Mouse (Mus musculus): ENCODE measurements at regions not wholly inside any gene's neighbourhood (a gene's known extent, or its start where the extent isn't known, plus 50 kb on each side); places are given as distances from the start of the nearest gene placed in this dataset.
A peak's percentile ranks its signal among the peaks of the same experiment; 100 is the strongest.

- 36% methylated on average over 7 of the region's 7 CpGs for WGBS
- H3K9ac ChIP-seq (replicated peaks): no peak overlapping the region
- no peaks in the 10 kb centered on the region for H3K9me3 ChIP-seq
- peak; percentile 90 for ATAC-seq (ENCODE audit: low FRiP score, low read depth)
- no peaks in the 10 kb centered on the region for H3K27me3 ChIP-seq
- H3K4me3 ChIP-seq: no peak overlapping the region
- no peak overlapping the region for H3K4me2 ChIP-seq (replicated peaks)
- no peaks in the 10 kb centered on the region for H3K36me3 ChIP-seq
- peaks cover 13% of the 10 kb centered on the region for H3K4me1 ChIP-seq
- peak overlapping the region; percentile 76 for H3K27ac ChIP-seq (replicated peaks)
These were observed 64.0 kb downstream of the Rps24 start for GRCm38 (mm10) chr14:24550763-24551471.

GRCm38 (mm10) chr14:24551472-24551783, 64.5 kb downstream of the Rps24 start:
- H3K27me3 ChIP-seq: no peaks in the 10 kb centered on the region
- H3K4me3 ChIP-seq: no peak overlapping the region
- H3K9me3 ChIP-seq: no peaks in the 10 kb centered on the region
- 72% methylated on average over 3 of the region's 3 CpGs for WGBS
- H3K4me1 ChIP-seq: peaks cover 13% of the 10 kb centered on the region
- H3K4me2 ChIP-seq (replicated peaks): no peak overlapping the region
- peak overlapping the region; percentile 76 for H3K27ac ChIP-seq (replicated peaks)
- no peak overlapping the region for H3K9ac ChIP-seq (replicated peaks)
- ATAC-seq (ENCODE audit: low FRiP score, low read depth): no peak
- no peaks in the 10 kb centered on the region for H3K36me3 ChIP-seq

- H3K36me3 ChIP-seq: no peaks in the 10 kb centered on the region
- H3K4me3 ChIP-seq: no peak overlapping the region
- no peak overlapping the region for H3K9ac ChIP-seq (replicated peaks)
- no peak overlapping the region for H3K4me2 ChIP-seq (replicated peaks)
- no peak for ATAC-seq (ENCODE audit: low FRiP score, low read depth)
- H3K9me3 ChIP-seq: no peaks in the 10 kb centered on the region
- no peak overlapping the region for H3K27ac ChIP-seq (replicated peaks)
- no peaks in the 10 kb centered on the region; the same call in 1 of the 2 replicates for H3K27me3 ChIP-seq
- 79% methylated on average over 9 of the region's 9 CpGs for WGBS
- no peaks in the 10 kb centered on the region for H3K4me1 ChIP-seq
These were observed 78.1 kb downstream of the Rps24 start for GRCm38 (mm10) chr14:24564801-24565624.

GRCm38 (mm10) chr14:24565718-24566322, 78.9 kb downstream of the Rps24 start:
- Histone ChIP-seq H3K4me3 (no peak overlapping the region), H3K27me3 (no peaks in the 10 kb centered on the region), H3K9me3 (no peaks in the 10 kb centered on the region), H3K9ac (replicated peaks) (no peak overlapping the region), H3K4me2 (replicated peaks) (no peak overlapping the region), H3K27ac (replicated peaks) (no peak overlapping the region), H3K36me3 (no peaks in the 10 kb centered on the region), H3K4me1 (no peaks in the 10 kb centered on the region)
- WGBS: 75% methylated on average over 10 of the region's 10 CpGs
- ATAC-seq (ENCODE audit: low FRiP score, low read depth): no peak

- no peak overlapping the region for H3K9ac ChIP-seq (replicated peaks)
- no peaks in the 10 kb centered on the region for H3K36me3 ChIP-seq
- no peaks in the 10 kb centered on the region for H3K9me3 ChIP-seq
- 82% methylated on average over 5 of the region's 5 CpGs for WGBS
- H3K27me3 ChIP-seq: no peaks in the 10 kb centered on the region
- H3K4me2 ChIP-seq (replicated peaks): no peak overlapping the region
- no peak overlapping the region for H3K4me3 ChIP-seq
- H3K27ac ChIP-seq (replicated peaks): no peak overlapping the region
- no peak for ATAC-seq (ENCODE audit: low FRiP score, low read depth)
- H3K4me1 ChIP-seq: peaks cover 22% of the 10 kb centered on the region
These were observed 88.2 kb downstream of the Rps24 start for GRCm38 (mm10) chr14:24575111-24575510.

DNA sequence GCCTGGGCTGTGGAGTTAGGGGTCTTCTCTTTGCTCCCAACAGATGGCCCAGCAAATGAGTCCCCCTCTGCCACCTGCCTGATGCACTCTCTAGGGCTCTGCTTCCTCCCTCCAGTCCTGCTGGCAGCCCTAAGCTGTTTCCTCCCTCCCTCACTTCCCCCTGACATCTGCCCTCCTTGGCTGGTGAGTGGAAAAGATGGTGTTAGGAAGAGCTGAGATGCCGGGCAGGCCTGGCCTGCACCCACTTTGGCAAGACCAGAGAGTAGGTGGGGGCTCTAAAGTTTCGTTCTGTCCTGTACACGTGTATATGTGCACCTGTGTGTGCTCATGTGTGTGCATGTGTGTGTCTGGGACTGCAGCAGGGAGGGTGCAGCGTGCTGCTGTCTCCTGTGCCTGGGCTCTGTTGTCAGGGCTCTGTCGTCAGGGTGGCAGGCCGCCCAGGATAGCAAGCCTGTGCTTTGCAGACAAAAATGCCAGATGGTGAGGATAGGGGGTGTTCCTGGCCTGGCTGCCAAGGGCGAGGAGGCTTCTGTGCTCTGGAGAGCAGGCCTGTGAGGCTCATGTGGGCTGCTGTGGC, 91.7 kb downstream of the Rps24 start:
- peaks cover 22% of the 10 kb centered on the region for H3K4me1 ChIP-seq
- H3K4me2 ChIP-seq (replicated peaks): 0 out of 2 replicates have a peak overlapping the region, but pooled peaks have one; percentile 7
- H3K27me3 ChIP-seq: no peaks in the 10 kb centered on the region
- H3K4me3 ChIP-seq: no peak overlapping the region
- peak; percentile 87 for ATAC-seq (ENCODE audit: low FRiP score, low read depth)
- peak overlapping the region; percentile 89 for H3K27ac ChIP-seq (replicated peaks)
- peak overlapping the region; percentile 31 for H3K9ac ChIP-seq (replicated peaks)
- no peaks in the 10 kb centered on the region for H3K36me3 ChIP-seq
- WGBS: 22% methylated on average over 7 of the region's 7 CpGs
- H3K9me3 ChIP-seq: no peaks in the 10 kb centered on the region

DNA sequence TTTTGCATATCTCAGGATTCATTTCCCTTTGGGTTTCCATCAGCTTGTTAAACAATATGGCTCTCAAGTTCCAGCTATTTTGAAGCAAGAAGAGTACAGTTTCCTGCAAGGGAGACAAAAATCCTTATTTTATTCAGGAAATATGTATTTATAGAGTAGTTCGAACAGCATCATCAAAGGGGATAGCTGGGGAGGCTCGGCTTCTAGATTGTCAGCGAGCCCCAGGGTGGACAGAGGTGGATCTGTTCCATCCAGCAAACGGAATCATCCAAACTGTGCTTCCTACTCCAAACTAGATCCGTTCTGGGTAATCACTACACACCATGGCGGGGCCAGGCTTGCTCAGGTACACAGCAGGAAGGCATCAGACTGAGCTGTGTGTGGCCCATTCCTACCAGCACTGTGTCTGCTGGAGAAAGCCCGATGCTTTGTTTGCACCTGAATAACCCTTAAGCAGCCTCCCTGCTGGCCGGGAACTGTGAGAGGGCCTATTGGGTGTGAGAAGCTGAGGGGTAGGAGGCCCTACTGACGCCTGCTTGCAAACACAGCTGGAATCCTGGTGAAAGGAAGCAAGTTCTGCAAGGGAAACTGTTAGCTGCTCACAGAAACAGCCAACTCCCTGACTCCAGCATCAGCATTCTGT, 92.3 kb downstream of the Rps24 start:
- H3K27ac ChIP-seq (replicated peaks): peak overlapping the region; percentile 89
- H3K9me3 ChIP-seq: no peaks in the 10 kb centered on the region
- peak overlapping the region; percentile 31 for H3K9ac ChIP-seq (replicated peaks)
- ATAC-seq (ENCODE audit: low FRiP score, low read depth): no peak
- WGBS: 17% methylated on average over 9 of the region's 9 CpGs
- H3K4me3 ChIP-seq: no peak overlapping the region
- H3K4me2 ChIP-seq (replicated peaks): no peak overlapping the region
- no peaks in the 10 kb centered on the region for H3K36me3 ChIP-seq
- H3K4me1 ChIP-seq: peaks cover 22% of the 10 kb centered on the region
- no peaks in the 10 kb centered on the region for H3K27me3 ChIP-seq

DNA sequence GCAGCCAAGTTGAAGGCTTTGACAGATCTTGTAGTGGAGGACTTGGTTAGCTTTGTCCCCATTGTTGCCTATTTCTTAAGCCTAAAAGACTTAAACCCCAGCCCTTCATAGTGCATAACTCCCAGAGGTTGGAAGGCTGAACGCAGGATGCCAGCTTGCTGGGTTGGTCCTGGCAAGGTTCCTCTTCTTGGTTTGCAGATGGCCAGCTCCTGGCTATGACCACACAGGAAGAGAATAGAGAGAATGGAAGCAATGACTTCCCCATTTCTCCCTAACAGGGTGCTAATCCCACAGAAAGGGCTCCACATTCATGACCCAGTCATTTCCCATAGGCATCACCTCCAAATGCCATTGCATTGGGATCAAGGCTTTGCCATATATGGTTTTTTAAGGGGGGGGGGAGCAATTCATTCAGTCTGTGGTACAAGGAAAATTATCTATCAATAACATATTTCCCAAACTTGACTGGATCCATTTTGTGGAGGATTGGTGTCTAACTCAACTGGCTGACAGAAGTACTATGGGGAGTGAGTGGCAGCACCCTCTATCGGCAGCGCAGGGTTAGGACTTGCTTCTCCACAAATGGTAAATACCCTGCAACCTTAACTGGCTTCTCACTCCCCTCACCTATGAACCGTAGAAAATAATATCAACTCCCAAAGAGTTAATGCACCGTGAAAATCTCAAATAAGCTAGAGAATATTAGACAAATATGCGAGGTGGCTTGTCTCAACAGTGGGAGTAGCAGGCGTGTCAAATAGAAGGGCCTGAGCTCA, 99.4 kb downstream of the Rps24 start:
- Histone ChIP-seq H3K27ac (replicated peaks) (peak overlapping the region; percentile 61), H3K4me1 (peaks cover 3% of the 10 kb centered on the region), H3K9me3 (no peaks in the 10 kb centered on the region), H3K4me3 (no peak overlapping the region), H3K9ac (replicated peaks) (no peak overlapping the region), H3K36me3 (no peaks in the 10 kb centered on the region), H3K4me2 (replicated peaks) (no peak overlapping the region), H3K27me3 (no peaks in the 10 kb centered on the region)
- no peak for ATAC-seq (ENCODE audit: low FRiP score, low read depth)
- 65% methylated on average over 7 of the region's 7 CpGs for WGBS

DNA sequence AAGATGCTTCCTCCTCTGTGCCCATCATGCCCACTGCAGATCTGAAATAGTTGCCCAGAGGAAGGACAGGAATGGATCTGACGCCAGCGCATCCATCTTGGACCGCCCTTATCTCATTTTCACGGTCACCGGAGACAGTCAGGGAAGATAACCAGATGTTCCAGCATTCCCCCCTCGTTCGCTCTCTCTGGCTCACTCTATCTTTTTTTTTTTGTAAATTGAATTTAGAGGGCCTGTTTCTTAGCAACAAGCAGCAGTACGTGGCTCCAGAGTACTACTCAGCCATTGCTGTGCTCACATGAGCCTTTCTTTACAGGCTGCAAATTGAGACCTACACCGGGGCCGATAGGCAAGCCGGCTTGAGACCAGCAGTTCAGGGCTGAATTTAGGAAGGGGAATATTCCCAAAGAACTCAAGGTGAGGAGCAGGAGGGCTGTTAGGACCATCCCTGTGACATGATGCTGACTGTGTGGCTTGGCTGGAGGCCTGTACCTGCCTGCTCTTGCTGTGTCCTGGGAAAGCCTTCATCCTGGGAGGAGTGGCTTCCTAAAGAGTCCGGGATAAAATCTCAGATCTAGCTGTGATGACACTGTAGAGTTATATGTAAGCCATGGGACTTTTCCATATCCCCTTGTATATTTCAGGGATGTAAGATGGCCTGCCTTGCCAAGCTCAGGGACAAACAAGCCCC, 100.2 kb downstream of the Rps24 start:
- H3K27ac ChIP-seq (replicated peaks): peak overlapping the region; percentile 61
- H3K27me3 ChIP-seq: no peaks in the 10 kb centered on the region
- no peak for ATAC-seq (ENCODE audit: low FRiP score, low read depth)
- H3K4me1 ChIP-seq: peaks cover 3% of the 10 kb centered on the region
- no peak overlapping the region for H3K4me3 ChIP-seq
- 82% methylated on average over 12 of the region's 12 CpGs for WGBS
- no peaks in the 10 kb centered on the region for H3K9me3 ChIP-seq
- H3K4me2 ChIP-seq (replicated peaks): no peak overlapping the region
- H3K36me3 ChIP-seq: no peaks in the 10 kb centered on the region
- no peak overlapping the region for H3K9ac ChIP-seq (replicated peaks)

DNA sequence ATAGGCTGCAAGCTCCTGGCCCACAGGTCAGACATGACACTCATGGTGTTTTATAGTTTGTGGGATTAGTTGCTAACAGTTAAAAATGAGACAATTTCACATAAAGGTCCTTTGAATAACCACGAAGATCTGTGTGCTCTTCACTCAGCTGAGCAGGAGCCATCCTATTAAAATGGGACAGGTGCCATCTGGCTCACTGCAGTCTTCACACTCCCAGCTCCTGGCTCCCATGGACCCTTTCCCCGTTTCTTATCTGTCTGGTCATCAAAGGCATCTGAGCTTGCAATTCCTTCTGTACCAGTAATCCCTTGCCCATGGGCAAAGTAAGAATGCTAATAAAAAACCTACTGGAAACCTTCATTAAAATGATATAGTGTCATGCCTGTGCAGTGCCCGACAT, 101.1 kb downstream of the Rps24 start:
- ATAC-seq (ENCODE audit: low FRiP score, low read depth): no peak
- H3K9me3 ChIP-seq: no peaks in the 10 kb centered on the region
- WGBS: 73% methylated on average over 3 of the region's 3 CpGs

More for the DNA sequence above, 101.1 kb downstream of the Rps24 start:
- Histone ChIP-seq H3K4me1 (peaks cover 3% of the 10 kb centered on the region), H3K27me3 (no peaks in the 10 kb centered on the region), H3K4me3 (no peak overlapping the region), H3K36me3 (no peaks in the 10 kb centered on the region), H3K27ac (replicated peaks) (no peak overlapping the region), H3K4me2 (replicated peaks) (no peak overlapping the region), H3K9ac (replicated peaks) (no peak overlapping the region)
